Mouse (Mus musculus): ENCODE measurements around the gene Gm49358. TPM values are rescaled to one million over a fixed set of nuclear protein-coding genes. Genes with fewer than 3 reads are reported as not detected.
A peak's percentile ranks its signal among the peaks of the same experiment; 100 is the strongest.

The Gm49358 gene
- polyA plus RNA-seq, 1 experiment from 2014 or later: not detected

DNA sequence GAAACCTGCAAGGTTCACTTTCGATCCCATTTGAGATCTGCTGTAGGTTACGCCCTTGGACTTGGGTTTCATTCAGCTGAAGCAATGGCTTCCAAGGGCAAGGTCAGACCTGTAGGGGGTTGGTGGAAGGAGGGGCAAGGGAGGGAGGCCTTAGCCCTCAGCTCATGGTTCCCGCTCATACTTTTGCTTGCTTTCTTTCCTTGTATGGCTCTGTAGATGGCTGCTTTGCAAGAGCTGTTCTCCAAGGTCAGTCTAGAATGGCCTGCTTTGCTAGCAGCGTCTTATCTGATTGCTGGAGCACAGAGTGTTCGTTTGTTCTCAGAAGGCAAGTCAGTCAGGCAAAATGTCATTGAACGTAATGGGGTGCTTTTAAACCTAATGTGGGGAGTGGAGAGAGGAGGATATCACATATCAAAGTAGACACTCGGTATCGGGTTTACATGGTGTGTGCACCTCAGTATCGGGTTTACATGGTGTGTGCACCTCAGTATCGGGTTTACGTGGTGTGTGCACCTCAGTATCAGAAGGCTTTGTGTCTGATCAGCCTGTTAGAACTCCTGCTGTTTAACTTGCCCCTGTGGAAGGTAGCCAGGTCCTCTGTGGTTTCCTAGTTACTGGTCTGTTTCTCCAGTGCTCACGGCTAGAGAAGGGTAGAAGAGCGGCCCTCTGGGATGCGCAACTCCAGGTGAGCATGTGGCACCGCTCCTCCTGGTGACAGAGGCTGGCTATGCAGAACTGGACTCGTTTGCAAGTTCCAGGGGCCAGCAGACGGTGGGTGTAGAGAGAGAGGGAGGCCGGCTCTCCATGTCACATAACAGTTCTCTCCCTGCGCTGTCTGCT is 50.7 kb downstream of the Gm49358 start:
- Histone ChIP-seq H3K36me3 (ENCODE audit: control insufficient read depth, insufficient read depth) (no peaks in the 10 kb centered on the region), H3K9me3 (ENCODE audit: control insufficient read depth) (no peaks in the 10 kb centered on the region), H3K4me2 (replicated peaks; ENCODE audit: low read depth) (no peak overlapping the region), H3K4me1 (replicated peaks; ENCODE audit: control insufficient read depth, insufficient read depth, low read length) (no peaks in the 10 kb centered on the region), H3K4me3 (ENCODE audit: low read depth, low read length) (no peak overlapping the region), H3K27me3 (replicated peaks; ENCODE audit: control insufficient read depth, insufficient read depth, low read length) (no peaks in the 10 kb centered on the region), H3K9ac (ENCODE audit: low read depth, low read length) (no peak overlapping the region), H3K27ac (ENCODE audit: low read depth, low read length) (no peak overlapping the region)
- 67% methylated on average over 19 of the region's 19 CpGs for WGBS
- peak; percentile 56 for ATAC-seq
- no peak for TF ChIP-seq CTCF (IDR thresholded peaks at IDR 0.05; ENCODE audit: low read depth)

DNA sequence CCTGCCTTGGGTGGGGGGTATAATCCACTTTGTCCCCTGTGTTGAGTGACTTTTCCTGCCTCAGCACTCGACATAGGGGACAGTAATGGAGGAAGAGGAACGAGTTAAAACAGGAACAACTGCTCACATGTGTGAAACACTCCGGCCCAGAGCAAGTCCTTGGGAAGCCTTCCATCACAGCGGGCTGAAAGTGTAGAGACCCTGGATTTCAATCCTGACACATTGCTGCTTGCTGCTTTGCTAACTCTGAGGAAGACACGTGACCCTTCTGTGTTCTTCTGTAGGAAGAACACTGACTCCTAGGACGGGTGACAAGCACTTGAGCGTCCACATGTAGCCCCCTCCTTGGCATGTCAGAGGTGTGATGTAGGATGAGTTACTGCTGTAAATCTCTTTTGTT is 51.4 kb downstream of the Gm49358 start:
- no peak for ATAC-seq
- H3K27ac ChIP-seq (ENCODE audit: low read depth, low read length): no peak overlapping the region

DNA sequence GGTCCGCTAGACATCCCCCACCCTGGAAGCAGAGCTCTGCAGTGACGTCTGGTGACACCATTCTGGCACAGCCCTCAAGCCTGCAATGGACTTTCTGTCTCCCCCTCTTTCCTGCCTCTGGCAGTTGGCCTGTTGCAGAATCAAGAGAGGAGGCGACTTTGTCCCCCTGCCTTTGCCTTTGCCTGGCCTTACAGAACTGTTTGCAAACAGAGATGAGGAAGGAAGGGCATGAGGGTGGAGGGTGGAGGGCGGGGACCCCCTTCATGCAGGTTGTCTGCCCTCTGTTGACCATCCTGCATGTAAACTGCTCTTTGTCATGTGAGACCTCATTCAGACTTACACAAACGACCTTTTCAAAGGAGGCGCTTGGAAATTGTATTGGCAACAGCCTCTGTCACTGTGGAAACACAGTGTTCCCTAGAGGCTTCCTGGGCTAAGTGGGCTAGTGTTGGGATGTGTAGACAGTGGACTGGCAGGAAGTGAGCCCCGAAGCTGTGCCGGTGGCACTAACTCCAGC is 55.9 kb downstream of the Gm49358 start:
- Histone ChIP-seq H3K36me3 (ENCODE audit: control insufficient read depth, insufficient read depth) (no peaks in the 10 kb centered on the region), H3K4me2 (replicated peaks; ENCODE audit: low read depth) (no peak overlapping the region), H3K9ac (ENCODE audit: low read depth, low read length) (no peak overlapping the region), H3K9me3 (ENCODE audit: control insufficient read depth) (no peaks in the 10 kb centered on the region), H3K4me1 (replicated peaks; ENCODE audit: control insufficient read depth, insufficient read depth, low read length) (no peaks in the 10 kb centered on the region), H3K4me3 (ENCODE audit: low read depth, low read length) (no peak overlapping the region), H3K27me3 (replicated peaks; ENCODE audit: control insufficient read depth, insufficient read depth, low read length) (no peaks in the 10 kb centered on the region), H3K27ac (ENCODE audit: low read depth, low read length) (no peak overlapping the region)
- peak; percentile 15; the same call in 1 of the 2 replicates for ATAC-seq
- WGBS: 38% methylated on average over 8 of the region's 8 CpGs
- TF ChIP-seq CTCF (IDR thresholded peaks at IDR 0.05; ENCODE audit: low read depth): peak; percentile 28; the same call in 1 of the 2 replicates

More for the DNA sequence above, 51.4 kb downstream of the Gm49358 start:
- Histone ChIP-seq H3K36me3 (ENCODE audit: control insufficient read depth, insufficient read depth) (no peaks in the 10 kb centered on the region), H3K4me1 (replicated peaks; ENCODE audit: control insufficient read depth, insufficient read depth, low read length) (no peaks in the 10 kb centered on the region), H3K4me3 (ENCODE audit: low read depth, low read length) (no peak overlapping the region), H3K9me3 (ENCODE audit: control insufficient read depth) (no peaks in the 10 kb centered on the region), H3K4me2 (replicated peaks; ENCODE audit: low read depth) (no peak overlapping the region), H3K27me3 (replicated peaks; ENCODE audit: control insufficient read depth, insufficient read depth, low read length) (no peaks in the 10 kb centered on the region), H3K9ac (ENCODE audit: low read depth, low read length) (no peak overlapping the region)
- no peak for TF ChIP-seq CTCF (IDR thresholded peaks at IDR 0.05; ENCODE audit: low read depth)
- WGBS: 80% methylated on average over 7 of the region's 7 CpGs

DNA sequence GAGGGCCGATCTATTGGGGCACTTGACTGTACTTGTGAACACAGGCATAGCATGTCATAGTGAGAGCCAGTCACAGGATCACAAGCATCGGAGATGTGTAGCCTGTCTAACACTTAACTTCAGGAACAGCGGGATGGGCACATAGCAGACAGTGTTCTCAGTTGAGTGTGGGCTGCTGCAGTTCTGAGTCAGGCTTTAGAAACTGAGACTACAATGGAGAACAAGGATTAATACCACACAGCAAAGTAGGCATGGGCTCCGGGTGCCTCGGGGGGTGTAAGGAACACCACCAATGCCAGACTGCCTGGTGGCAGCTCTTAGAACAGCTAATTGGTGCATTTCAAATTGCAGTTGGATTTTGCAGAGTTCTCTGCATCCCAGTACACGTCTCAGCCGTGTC is 57.2 kb downstream of the Gm49358 start:
- TF ChIP-seq CTCF (IDR thresholded peaks at IDR 0.05; ENCODE audit: low read depth): no peak
- Histone ChIP-seq H3K9me3 (ENCODE audit: control insufficient read depth) (no peaks in the 10 kb centered on the region), H3K27me3 (replicated peaks; ENCODE audit: control insufficient read depth, insufficient read depth, low read length) (no peaks in the 10 kb centered on the region), H3K4me1 (replicated peaks; ENCODE audit: control insufficient read depth, insufficient read depth, low read length) (no peaks in the 10 kb centered on the region), H3K4me3 (ENCODE audit: low read depth, low read length) (no peak overlapping the region), H3K9ac (ENCODE audit: low read depth, low read length) (no peak overlapping the region), H3K4me2 (replicated peaks; ENCODE audit: low read depth) (no peak overlapping the region), H3K27ac (ENCODE audit: low read depth, low read length) (no peak overlapping the region), H3K36me3 (ENCODE audit: control insufficient read depth, insufficient read depth) (no peaks in the 10 kb centered on the region)
- WGBS: 93% methylated on average over 7 of the region's 7 CpGs
- ATAC-seq: no peak

DNA sequence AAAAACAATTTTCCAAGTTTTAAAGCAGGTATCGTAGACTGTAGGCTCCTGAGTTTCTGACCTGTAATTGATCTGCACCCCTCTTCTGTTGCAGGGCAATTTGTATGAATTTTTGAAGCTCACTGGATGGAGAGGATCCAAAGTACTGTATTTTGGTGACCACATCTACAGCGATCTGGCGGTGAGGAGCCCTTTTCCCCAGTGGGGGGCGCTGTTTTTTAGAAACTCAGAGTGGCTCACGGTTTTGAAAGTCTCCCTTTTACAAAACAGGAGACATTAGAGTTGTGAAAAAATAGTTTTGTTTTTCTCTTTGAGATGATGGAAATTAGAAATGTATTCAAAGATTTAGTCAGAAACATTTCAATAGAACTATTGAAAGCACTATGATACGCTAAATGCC is 60.3 kb downstream of the Gm49358 start:
- no peak for ATAC-seq
- H3K4me3 ChIP-seq (ENCODE audit: low read depth, low read length): no peak overlapping the region

DNA sequence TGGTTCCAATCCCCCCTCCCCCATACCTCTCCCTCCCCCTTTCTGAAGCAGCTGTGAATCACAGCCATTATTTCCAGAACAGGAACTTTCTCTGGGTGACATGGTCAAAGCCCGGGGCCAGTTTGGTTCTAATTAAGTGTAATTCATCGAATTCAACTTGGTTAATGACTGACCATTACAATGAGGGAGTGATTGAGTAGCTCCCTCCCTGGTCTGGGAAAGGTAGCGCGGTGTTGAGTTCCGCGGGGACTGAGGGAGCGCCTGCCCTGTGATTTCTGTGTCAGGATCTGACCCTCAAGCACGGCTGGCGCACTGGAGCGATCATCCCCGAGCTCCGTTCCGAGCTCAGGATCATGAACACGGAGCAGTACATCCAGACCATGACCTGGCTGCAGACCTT is 61.1 kb downstream of the Gm49358 start:
- H3K36me3 ChIP-seq (ENCODE audit: control insufficient read depth, insufficient read depth): no peaks in the 10 kb centered on the region
- H3K4me3 ChIP-seq (ENCODE audit: low read depth, low read length): no peak overlapping the region
- H3K4me1 ChIP-seq (replicated peaks; ENCODE audit: control insufficient read depth, insufficient read depth, low read length): no peaks in the 10 kb centered on the region
- ATAC-seq: no peak
- H3K27ac ChIP-seq (ENCODE audit: low read depth, low read length): no peak overlapping the region
- H3K9me3 ChIP-seq (ENCODE audit: control insufficient read depth): no peaks in the 10 kb centered on the region
- H3K27me3 ChIP-seq (replicated peaks; ENCODE audit: control insufficient read depth, insufficient read depth, low read length): no peaks in the 10 kb centered on the region
- TF ChIP-seq CTCF (IDR thresholded peaks at IDR 0.05; ENCODE audit: low read depth): no peak
- H3K9ac ChIP-seq (ENCODE audit: low read depth, low read length): no peak overlapping the region
- WGBS: 85% methylated on average over 14 of the region's 14 CpGs
- no peak overlapping the region for H3K4me2 ChIP-seq (replicated peaks; ENCODE audit: low read depth)

More for the DNA sequence above, 60.3 kb downstream of the Gm49358 start:
- H3K9me3 ChIP-seq (ENCODE audit: control insufficient read depth): no peaks in the 10 kb centered on the region
- H3K4me1 ChIP-seq (replicated peaks; ENCODE audit: control insufficient read depth, insufficient read depth, low read length): no peaks in the 10 kb centered on the region
- no peak overlapping the region for H3K4me2 ChIP-seq (replicated peaks; ENCODE audit: low read depth)
- H3K27ac ChIP-seq (ENCODE audit: low read depth, low read length): no peak overlapping the region
- no peaks in the 10 kb centered on the region for H3K36me3 ChIP-seq (ENCODE audit: control insufficient read depth, insufficient read depth)
- WGBS: 87% methylated on average over 6 of the region's 6 CpGs
- TF ChIP-seq CTCF (IDR thresholded peaks at IDR 0.05; ENCODE audit: low read depth): peak; percentile 12; the same call in 1 of the 2 replicates
- H3K27me3 ChIP-seq (replicated peaks; ENCODE audit: control insufficient read depth, insufficient read depth, low read length): no peaks in the 10 kb centered on the region
- no peak overlapping the region for H3K9ac ChIP-seq (ENCODE audit: low read depth, low read length)
